Mouse (Mus musculus) embryo, embryonic 10.5 days (tissue): ENCODE measurements around the gene Usmg5.
A peak's percentile ranks its signal among the peaks of the same experiment; 100 is the strongest.
"Not testable (repeated sequence)": the region's sequence is repeated elsewhere in the genome, so short reads cannot be mapped to it uniquely, and the experiment has no call there.

Source experiments
- DNase-seq: peaks from one replicate; pipeline ENCODE4 v3.0.0-alpha.2; 2015; ENCODE audit warnings: low spot score

Gene Usmg5

GRCm38 (mm10) chr19:47090550-47091156, at the start of gene Usmg5, which contains the start of gene Pdcd11:
Gene Usmg5 (minus strand): TSS chr19:47090647.
Gene Pdcd11 (plus strand): TSS chr19:47090768.
- DNase-seq = peak; percentile 98

GRCm38 (mm10) chr19:47139611-47140010, 49.2 kb upstream of the Usmg5 start:
- not testable (repeated sequence) for DNase-seq

DNA sequence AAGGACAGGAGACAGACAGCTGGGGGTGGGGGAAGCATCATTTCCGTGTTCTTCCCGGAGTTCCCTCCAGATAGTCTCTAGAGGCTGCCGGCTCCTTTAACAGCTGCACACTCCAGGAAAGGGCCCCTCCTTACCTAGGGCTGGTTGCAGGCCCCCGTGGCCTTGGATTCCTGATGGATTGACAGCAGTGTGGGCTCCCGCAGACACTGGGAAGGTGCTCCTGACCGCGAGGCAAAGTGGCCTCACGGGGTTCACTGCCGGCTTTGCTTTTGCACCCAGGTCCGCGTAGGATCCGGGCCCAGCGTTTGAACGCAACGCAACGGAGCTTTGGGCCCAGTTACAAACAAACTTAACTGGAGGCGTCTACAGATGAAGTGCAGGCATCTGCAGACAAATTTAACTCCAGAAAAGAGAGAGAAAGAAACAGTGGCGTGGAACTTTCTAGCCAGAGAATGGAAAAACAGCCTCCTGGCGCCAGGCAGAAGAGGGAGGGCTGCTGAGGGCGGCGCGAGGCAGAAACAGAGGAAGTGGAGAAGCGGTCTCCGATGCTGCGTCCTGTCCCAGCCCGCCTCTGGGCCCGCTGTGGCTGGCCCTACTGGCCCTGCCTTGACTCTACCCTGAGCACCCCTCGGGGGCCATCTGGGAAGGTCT, 47.4 kb upstream of the Usmg5 start, which contains the start of gene Calhm2:
TSS of gene Calhm2 (minus strand) at position 524 of the 651 bp plus-strand sequence.
- DNase-seq = peak; percentile 49

GRCm38 (mm10) chr19:47137051-47137581, 46.7 kb upstream of the Usmg5 start:
- peak; percentile 13 for DNase-seq

DNA sequence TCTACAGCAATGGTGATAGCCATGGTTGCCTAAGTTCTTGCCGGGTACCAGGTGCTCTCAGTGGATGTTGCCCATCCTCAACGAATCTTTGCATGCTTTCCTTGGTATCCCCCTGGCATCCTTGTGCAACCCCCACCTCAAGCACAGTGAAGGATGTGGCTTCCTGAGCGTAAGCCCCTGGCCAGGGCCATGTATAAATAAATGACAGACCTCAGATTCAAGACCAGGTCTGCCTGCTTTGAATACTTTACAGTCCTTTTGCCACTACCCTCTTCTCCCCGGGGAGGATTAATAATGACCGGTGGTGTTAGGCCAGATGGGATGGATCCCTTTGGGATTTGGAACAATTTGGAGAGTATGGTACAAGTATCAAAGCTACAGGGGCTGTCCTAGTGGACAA, 45.7 kb upstream of the Usmg5 start:
- DNase-seq = no peak

DNA sequence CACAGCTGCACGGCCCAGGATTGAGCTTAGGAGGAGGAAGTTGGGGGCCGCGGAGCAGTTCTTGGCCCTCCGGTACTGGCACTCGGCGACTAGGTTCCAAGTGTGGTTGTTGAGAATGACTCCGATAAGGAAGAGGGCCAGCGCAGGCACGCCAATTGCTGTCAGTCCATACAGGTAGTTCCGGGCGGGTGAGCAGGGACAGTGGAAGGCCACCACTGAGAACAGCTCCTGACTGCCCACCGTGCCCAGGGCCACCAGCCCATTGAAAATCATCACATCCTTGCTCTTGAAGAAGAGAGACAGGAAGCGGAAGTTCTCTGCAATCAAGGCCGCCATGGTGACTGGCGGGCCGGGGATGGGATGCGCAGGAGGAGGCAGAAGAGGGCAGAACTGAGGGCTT, 45.1 kb upstream of the Usmg5 start:
- no peak for DNase-seq

DNA sequence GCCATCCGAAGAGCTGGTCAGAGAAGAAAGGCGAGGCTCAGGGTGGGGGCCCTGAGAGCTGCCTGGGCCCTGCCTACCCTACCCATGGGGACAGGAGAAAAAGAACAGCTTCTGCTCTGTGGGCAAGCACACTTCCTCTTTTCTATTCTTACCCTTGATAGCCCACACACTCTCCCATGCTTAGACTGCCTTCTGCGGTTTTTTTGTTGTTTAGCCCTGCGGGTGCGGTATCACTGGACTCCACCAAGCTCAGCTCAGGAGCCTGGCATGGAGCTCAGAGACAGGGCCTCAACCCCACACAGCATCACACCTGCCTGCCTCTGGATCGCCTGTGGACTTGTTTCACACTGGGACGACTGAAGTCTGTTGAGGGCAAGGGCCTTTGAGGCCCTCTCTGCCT, 42.7 kb upstream of the Usmg5 start:
- DNase-seq = no peak

GRCm38 (mm10) chr19:47130551-47131125, 40.2 kb upstream of the Usmg5 start:
- DNase-seq = no peak

GRCm38 (mm10) chr19:47128835-47129234, 38.4 kb upstream of the Usmg5 start:
- no peak for DNase-seq

DNA sequence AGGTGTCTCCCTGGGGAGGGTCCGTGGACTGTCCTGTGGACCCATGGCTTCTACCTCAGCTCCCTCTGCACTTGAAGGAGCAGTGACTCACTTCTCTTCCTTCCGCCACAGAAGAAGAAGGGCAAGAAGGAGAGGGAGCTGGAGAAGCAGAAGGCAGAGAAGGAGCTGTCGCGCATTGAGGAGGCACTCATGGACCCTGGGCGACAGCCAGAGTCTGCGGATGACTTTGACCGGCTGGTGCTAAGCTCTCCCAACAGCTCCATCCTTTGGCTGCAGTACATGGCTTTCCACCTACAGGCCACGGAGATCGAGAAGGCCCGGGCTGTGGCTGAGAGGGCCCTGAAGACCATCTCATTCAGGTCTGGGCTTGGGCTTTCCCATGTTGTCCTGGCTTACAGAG, 37.7 kb upstream of the Usmg5 start:
- no peak for DNase-seq

DNA sequence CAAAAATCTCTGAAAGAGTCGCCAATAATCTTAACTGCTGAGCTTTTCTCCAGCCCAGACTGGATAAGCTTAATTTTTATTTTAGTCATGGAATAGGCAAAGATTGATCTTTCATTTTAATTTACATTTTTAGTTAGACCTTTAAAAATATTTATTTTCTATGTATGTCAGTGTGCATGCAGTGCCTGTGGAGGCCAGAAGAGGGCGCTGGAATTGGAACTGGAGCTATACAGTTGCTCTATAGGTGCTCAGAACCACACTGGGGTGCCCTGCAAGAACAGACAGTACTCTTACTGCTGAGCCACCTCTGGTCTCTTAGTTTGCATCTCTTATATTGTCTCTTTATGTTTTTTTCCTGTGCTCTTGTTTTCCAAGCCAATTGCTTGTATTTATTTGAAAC, 32.4 kb upstream of the Usmg5 start:
- peak; percentile 67 for DNase-seq

DNA sequence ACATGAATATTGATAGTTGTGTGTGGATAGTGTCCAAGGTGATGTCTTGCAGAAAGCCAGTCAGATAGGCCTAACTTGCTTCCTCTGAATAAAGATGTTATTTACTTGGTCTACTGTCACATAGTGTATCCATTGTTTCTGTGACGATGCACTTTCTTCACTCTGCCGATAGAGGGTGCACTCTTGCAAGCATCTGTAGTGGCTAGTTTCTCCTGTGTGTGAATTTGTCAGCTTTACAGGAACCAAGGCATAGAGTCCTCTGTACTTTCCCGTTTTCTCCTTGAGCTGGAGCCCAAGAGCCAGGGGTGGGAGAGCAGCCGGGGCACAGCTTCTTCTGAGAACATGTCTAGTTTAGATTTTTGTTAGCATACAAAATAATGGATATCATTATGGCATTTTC, 30.6 kb upstream of the Usmg5 start:
- peak; percentile 75 for DNase-seq

- DNase-seq = no peak
Measured at GRCm38 (mm10) chr19:47118634-47119033, 28.2 kb upstream of the Usmg5 start.

GRCm38 (mm10) chr19:47104641-47105271, 14.3 kb upstream of the Usmg5 start:
- DNase-seq = no peak

GRCm38 (mm10) chr19:47101080-47101479, 10.6 kb upstream of the Usmg5 start:
- DNase-seq = no peak

- peak; percentile 18 for DNase-seq
Measured at GRCm38 (mm10) chr19:47089718-47090525, 525 bp downstream of the Usmg5 start.

- no peak for DNase-seq
Measured at GRCm38 (mm10) chr19:47088226-47088625, 2.2 kb downstream of the Usmg5 start.

DNA sequence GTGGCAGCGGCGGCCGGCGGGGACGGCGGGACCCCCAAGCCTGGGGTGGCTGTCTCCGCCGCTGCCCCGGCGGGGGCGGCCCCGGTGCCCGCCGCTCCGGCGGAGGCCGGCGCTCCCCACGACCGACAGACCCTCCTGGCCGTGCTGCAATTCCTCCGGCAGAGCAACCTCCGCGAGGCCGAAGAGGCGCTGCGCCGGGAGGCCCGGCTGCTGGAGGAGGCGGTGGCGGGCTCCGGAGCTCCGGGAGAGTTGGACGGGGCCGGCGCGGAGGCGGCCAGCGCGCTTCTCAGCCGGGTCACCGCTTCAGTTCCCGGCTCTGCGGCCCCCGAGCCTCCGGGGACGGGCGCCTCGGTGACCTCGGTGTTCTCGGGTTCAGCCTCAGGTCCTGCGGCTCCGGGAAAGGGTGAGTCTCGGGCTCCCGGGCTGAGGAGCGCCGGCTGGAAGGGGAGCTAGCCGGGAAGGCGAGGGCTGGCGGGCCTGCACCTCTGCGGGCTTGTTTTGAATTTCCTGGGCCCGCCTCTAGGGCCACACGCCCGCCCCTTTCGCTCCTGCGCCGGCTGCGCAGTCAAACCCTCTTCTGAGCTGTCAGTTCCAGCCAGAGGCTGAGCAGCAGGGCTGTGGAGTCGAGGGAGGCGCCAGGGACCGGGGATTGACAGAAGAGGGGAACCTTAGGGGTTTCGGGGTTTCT, 22.4 kb downstream of the Usmg5 start:
- peak; percentile 88 for DNase-seq

DNA sequence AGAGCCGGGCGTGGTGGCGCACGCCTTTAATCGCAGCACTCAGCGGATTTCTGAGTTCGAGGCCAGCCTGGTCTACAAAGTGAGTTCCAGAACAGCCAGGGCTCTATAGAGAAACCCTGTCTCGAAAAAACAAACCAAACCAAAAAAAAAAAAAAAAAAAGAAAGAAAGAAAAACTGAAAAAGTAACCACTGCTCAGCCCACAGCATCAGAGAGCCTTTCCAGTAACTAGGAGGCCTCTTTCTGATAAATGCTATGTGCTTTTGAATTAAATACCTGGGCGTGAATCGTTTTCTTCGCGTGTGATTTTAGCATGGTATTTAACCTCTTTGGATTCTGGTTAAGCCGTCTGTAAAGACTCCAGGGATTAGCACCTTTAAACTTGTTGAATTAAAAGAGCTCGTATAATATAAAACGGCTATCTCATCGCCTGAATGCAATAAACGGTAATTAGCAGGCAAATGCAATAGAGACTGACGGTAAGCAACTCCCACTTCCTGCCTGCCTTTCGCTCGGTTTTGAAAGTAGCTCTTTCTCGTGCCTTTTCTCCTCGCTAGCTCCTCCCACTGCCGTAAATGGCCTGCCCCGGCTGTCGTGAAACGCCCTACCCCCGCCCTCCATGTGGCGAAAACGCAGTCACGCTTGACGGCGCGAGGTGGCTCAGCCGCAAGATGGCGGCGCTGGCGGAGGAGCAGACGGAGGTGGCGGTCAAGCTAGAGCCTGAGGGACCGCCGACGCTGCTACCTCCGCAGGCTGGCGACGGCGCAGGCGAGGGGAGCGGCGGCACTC, 23.2 kb downstream of the Usmg5 start, which contains the start of gene Taf5:
TSS of gene Taf5 (plus strand) at position 651 of the 787 bp plus-strand sequence.
- DNase-seq = peak; percentile 98

DNA sequence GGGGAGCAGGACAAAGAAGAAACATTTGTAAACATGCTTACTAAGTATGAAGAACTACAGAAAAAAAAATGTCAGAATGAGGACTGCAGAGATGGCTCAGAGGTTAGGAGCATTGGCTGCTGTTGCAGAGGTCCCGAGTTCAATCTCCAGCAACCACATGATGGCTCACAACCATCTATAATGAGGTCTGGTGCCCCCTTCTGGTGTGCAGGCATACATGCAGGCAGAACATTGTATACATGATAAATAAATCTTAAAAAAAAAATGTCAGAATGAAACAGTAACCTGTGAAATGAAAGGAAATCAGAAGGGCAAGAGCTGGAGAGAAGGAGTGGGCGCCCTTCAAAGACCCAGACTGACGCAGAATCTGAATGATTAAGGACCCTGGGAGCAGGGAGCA, 24.6 kb downstream of the Usmg5 start:
- DNase-seq = no peak
